Mouse (Mus musculus): ENCODE measurements around the gene Asb13. TPM values are rescaled to one million over a fixed set of nuclear protein-coding genes. Genes with fewer than 3 reads are reported as not detected.

The Asb13 gene
- polyA plus RNA-seq, 2 experiments = 8.4 to 13.6 TPM

GRCm38 (mm10) chr13:3664241-3664640, 30.4 kb downstream of the Asb13 start:
- H3K9ac ChIP-seq (ENCODE audit: low read depth, low read length, severe bottlenecking) = no peak overlapping the region
- H3K27ac ChIP-seq (replicated peaks; ENCODE audit: low read depth, low read length) = no peak overlapping the region
- 70% methylated on average over 3 of the region's 3 CpGs for WGBS
- no peaks in the 10 kb centered on the region for H3K36me3 ChIP-seq (ENCODE audit: control insufficient read depth, insufficient read depth, low read length)
- no peak overlapping the region for H3K4me3 ChIP-seq (replicated peaks; ENCODE audit: low read length)
- H3K9me3 ChIP-seq (ENCODE audit: control insufficient read depth, low read length) = no peaks in the 10 kb centered on the region
- no peak for ATAC-seq (ENCODE audit: low FRiP score, low read depth)
- H3K4me2 ChIP-seq (replicated peaks; ENCODE audit: low read depth, low read length, severe bottlenecking) = no peak overlapping the region
- no peaks in the 10 kb centered on the region for H3K27me3 ChIP-seq (ENCODE audit: control insufficient read depth, insufficient read depth, low read length)
- TF ChIP-seq POLR2A (IDR thresholded peaks at IDR 0.05; ENCODE audit: borderline replicate concordance, extremely low read depth, insufficient read depth, insufficient read length) = no peak
- DNase-seq (ENCODE audit: low spot score) = no peak
- H3K4me1 ChIP-seq (ENCODE audit: control insufficient read depth, insufficient read depth, low read length) = peaks cover 1% of the 10 kb centered on the region; the same call in 1 of the 2 replicates

GRCm38 (mm10) chr13:3665308-3665723, 31.5 kb downstream of the Asb13 start:
- H3K27ac ChIP-seq (replicated peaks; ENCODE audit: low read depth, low read length) = no peak overlapping the region
- H3K9me3 ChIP-seq (ENCODE audit: control insufficient read depth, low read length) = no peaks in the 10 kb centered on the region
- H3K27me3 ChIP-seq (ENCODE audit: control insufficient read depth, insufficient read depth, low read length) = no peaks in the 10 kb centered on the region
- H3K4me3 ChIP-seq (replicated peaks; ENCODE audit: low read length) = no peak overlapping the region
- H3K36me3 ChIP-seq (ENCODE audit: control insufficient read depth, insufficient read depth, low read length) = no peaks in the 10 kb centered on the region
- peak; percentile 80 for DNase-seq (ENCODE audit: low spot score)
- WGBS = 10% methylated on average over 5 of the region's 5 CpGs
- peak overlapping the region; percentile 29; the same call in 1 of the 2 replicates for H3K4me2 ChIP-seq (replicated peaks; ENCODE audit: low read depth, low read length, severe bottlenecking)
- no peak for TF ChIP-seq POLR2A (IDR thresholded peaks at IDR 0.05; ENCODE audit: borderline replicate concordance, extremely low read depth, insufficient read depth, insufficient read length)
- peaks cover 12% of the 10 kb centered on the region for H3K4me1 ChIP-seq (ENCODE audit: control insufficient read depth, insufficient read depth, low read length)
- no peak overlapping the region for H3K9ac ChIP-seq (ENCODE audit: low read depth, low read length, severe bottlenecking)
- ATAC-seq (ENCODE audit: low FRiP score, low read depth) = peak; percentile 48

- H3K9ac ChIP-seq (ENCODE audit: low read depth, low read length, severe bottlenecking) = no peak overlapping the region
- H3K27ac ChIP-seq (replicated peaks; ENCODE audit: low read depth, low read length) = no peak overlapping the region
- no peak for TF ChIP-seq POLR2A (IDR thresholded peaks at IDR 0.05; ENCODE audit: borderline replicate concordance, extremely low read depth, insufficient read depth, insufficient read length)
- DNase-seq (ENCODE audit: low spot score) (no peak), ATAC-seq (ENCODE audit: low FRiP score, low read depth) (no peak; the same call in 1 of the 2 replicates)
- H3K4me2 ChIP-seq (replicated peaks; ENCODE audit: low read depth, low read length, severe bottlenecking) = no peak overlapping the region
- no peaks in the 10 kb centered on the region for H3K9me3 ChIP-seq (ENCODE audit: control insufficient read depth, low read length)
- H3K4me3 ChIP-seq (replicated peaks; ENCODE audit: low read length) = no peak overlapping the region
- peaks cover 12% of the 10 kb centered on the region for H3K4me1 ChIP-seq (ENCODE audit: control insufficient read depth, insufficient read depth, low read length)
- no peaks in the 10 kb centered on the region for H3K36me3 ChIP-seq (ENCODE audit: control insufficient read depth, insufficient read depth, low read length)
- H3K27me3 ChIP-seq (ENCODE audit: control insufficient read depth, insufficient read depth, low read length) = no peaks in the 10 kb centered on the region
- WGBS = 80% methylated on average over 5 of the region's 5 CpGs
Measured at GRCm38 (mm10) chr13:3667288-3667873, 33.5 kb downstream of the Asb13 start.

GRCm38 (mm10) chr13:3668068-3668467, 34.2 kb downstream of the Asb13 start:
- Histone ChIP-seq H3K9me3 (ENCODE audit: control insufficient read depth, low read length) (no peaks in the 10 kb centered on the region), H3K4me3 (replicated peaks; ENCODE audit: low read length) (no peak overlapping the region), H3K9ac (ENCODE audit: low read depth, low read length, severe bottlenecking) (no peak overlapping the region), H3K4me1 (ENCODE audit: control insufficient read depth, insufficient read depth, low read length) (peaks cover 12% of the 10 kb centered on the region), H3K36me3 (ENCODE audit: control insufficient read depth, insufficient read depth, low read length) (no peaks in the 10 kb centered on the region), H3K4me2 (replicated peaks; ENCODE audit: low read depth, low read length, severe bottlenecking) (no peak overlapping the region), H3K27ac (replicated peaks; ENCODE audit: low read depth, low read length) (no peak overlapping the region), H3K27me3 (ENCODE audit: control insufficient read depth, insufficient read depth, low read length) (no peaks in the 10 kb centered on the region)
- no peak for TF ChIP-seq POLR2A (IDR thresholded peaks at IDR 0.05; ENCODE audit: borderline replicate concordance, extremely low read depth, insufficient read depth, insufficient read length)
- DNase-seq (ENCODE audit: low spot score) = no peak
- ATAC-seq (ENCODE audit: low FRiP score, low read depth) = no peak
- WGBS = 93% methylated on average over 3 of the region's 3 CpGs

- no peak for ATAC-seq (ENCODE audit: low FRiP score, low read depth)
- TF ChIP-seq POLR2A (IDR thresholded peaks at IDR 0.05; ENCODE audit: borderline replicate concordance, extremely low read depth, insufficient read depth, insufficient read length) = no peak
- H3K4me1 ChIP-seq (ENCODE audit: control insufficient read depth, insufficient read depth, low read length) = peaks cover 19% of the 10 kb centered on the region
- no peak overlapping the region for H3K4me3 ChIP-seq (replicated peaks; ENCODE audit: low read length)
- no peak overlapping the region for H3K4me2 ChIP-seq (replicated peaks; ENCODE audit: low read depth, low read length, severe bottlenecking)
- H3K27ac ChIP-seq (replicated peaks; ENCODE audit: low read depth, low read length) = 0 out of 2 replicates have a peak overlapping the region, but pooled peaks have one; percentile 7
- no peak for DNase-seq (ENCODE audit: low spot score)
- no peak overlapping the region for H3K9ac ChIP-seq (ENCODE audit: low read depth, low read length, severe bottlenecking)
- no peaks in the 10 kb centered on the region for H3K9me3 ChIP-seq (ENCODE audit: control insufficient read depth, low read length)
- WGBS = 90% methylated on average over 1 of the region's 1 CpGs
- H3K27me3 ChIP-seq (ENCODE audit: control insufficient read depth, insufficient read depth, low read length) = no peaks in the 10 kb centered on the region
- no peaks in the 10 kb centered on the region for H3K36me3 ChIP-seq (ENCODE audit: control insufficient read depth, insufficient read depth, low read length)
Measured at GRCm38 (mm10) chr13:3669611-3670010, 35.8 kb downstream of the Asb13 start.
